Mouse (Mus musculus): ENCODE measurements around the gene Nucb1. TPM values are rescaled to one million over a fixed set of nuclear protein-coding genes. Genes with fewer than 3 reads are reported as not detected.
A peak's percentile ranks its signal among the peaks of the same experiment; 100 is the strongest.

Nucb1 gene
- total and polyA plus RNA-seq, 2 experiments: 68.1 to 307 TPM

DNA sequence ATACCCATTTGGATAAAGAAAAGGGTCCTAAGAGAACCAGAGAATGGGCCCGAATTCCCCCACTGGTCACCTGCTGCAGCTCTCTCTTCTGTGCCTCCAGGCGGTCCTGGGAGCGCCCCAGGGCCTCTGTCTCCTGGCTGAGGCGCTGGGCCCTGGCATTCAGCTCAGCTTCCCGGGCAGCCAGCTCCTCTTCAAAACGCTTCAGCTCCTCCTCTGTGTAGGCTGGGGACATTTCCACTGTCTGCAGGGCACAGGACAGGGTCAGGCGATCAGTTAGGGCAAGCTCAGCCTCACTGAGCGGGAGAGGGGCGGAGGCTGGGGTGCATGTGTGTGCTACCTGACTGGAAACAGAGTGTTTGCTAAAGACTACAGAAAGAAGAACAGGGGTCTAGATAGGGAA is 15.7 kb downstream of the Nucb1 start:
- WGBS: 67% methylated on average over 9 of the region's 9 CpGs
- H3K27me3 ChIP-seq (ENCODE audit: control insufficient read depth, insufficient read depth, low read length): no peaks in the 10 kb centered on the region
- no peak overlapping the region for H3K4me3 ChIP-seq (ENCODE audit: insufficient read depth, low read depth, low read length)
- H3K4me1 ChIP-seq (ENCODE audit: control insufficient read depth, insufficient read depth, low read length): peaks cover 24% of the 10 kb centered on the region
- 0 out of 2 replicates have a peak overlapping the region, but pooled peaks have one; percentile 4 for H3K27ac ChIP-seq (replicated peaks; ENCODE audit: insufficient read depth, low read depth, low read length)
- peaks cover 17% of the 10 kb centered on the region; the same call in 1 of the 2 replicates for H3K36me3 ChIP-seq (ENCODE audit: control insufficient read depth, insufficient read depth, low read length)
- TF ChIP-seq POLR2A (IDR thresholded peaks at IDR 0.05; ENCODE audit: extremely low read depth, insufficient read depth, low read length) (no peak), CTCF (IDR thresholded peaks at IDR 0.05; ENCODE audit: low read depth, low read length) (no peak)
- DNase-seq (ENCODE audit: extremely low read depth, low read depth, low spot score): peak; percentile 69
- H3K9ac ChIP-seq (ENCODE audit: low read depth, low read length): no peak overlapping the region
- no peaks in the 10 kb centered on the region for H3K79me2 ChIP-seq (ENCODE audit: control insufficient read depth, insufficient read depth, low read length)

DNA sequence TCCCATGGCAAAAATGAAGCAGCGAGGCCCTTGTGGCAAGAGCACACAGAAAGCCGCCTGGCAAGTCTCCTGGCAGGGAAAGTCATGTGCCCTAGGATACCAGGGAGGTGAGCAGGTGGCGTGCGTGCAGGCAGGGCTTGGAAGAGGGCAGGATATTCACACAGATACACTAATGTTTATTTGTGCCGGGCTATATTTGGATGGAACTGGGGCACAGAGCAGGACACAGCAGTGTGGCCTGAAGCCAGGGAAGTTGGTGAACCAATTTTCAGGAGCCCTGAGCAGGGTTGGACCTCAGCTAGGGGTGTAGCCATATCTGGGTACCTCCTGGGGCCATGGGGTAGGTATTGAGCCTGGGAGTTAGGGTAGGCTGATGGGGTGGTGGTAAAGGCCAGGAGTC is 17.3 kb downstream of the Nucb1 start:
- peak; percentile 97 for DNase-seq (ENCODE audit: extremely low read depth, low read depth, low spot score)
- H3K36me3 ChIP-seq (ENCODE audit: control insufficient read depth, insufficient read depth, low read length): peaks cover 9% of the 10 kb centered on the region; the same call in 1 of the 2 replicates

DNA sequence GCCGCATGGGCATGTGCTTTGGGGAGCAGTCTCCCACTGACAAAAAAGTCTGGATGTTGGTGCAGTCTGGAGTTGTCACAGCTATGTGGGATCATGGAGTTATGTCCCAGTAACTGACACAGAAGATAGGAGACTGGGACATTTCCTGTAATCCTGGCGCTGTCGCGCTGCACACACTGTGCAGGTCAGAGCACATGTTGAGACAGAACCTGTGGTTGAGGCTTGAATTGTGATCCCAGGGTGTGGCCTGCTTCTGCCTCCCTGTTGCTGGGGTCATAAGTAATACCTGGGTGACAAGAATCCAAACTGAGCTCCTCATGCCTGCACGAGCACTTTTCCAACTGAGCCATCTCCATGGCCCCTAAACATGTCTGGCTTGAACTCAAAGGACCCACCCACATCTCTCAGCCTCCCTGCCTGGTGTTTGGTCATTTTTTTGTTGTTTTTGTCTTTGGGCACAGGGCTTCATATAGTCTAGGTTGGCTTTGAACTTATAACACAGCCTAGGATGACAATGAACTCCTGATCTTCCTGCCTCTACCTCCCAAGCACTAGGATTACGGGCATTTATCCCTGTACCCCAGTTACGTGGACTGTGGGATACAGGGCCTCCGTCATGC is 17.9 kb downstream of the Nucb1 start:
- Histone ChIP-seq H3K4me1 (ENCODE audit: control insufficient read depth, insufficient read depth, low read length) (peaks cover 32% of the 10 kb centered on the region), H3K9ac (ENCODE audit: low read depth, low read length) (no peak overlapping the region), H3K27me3 (ENCODE audit: control insufficient read depth, insufficient read depth, low read length) (no peaks in the 10 kb centered on the region), H3K27ac (replicated peaks; ENCODE audit: insufficient read depth, low read depth, low read length) (peak overlapping the region; percentile 57), H3K79me2 (ENCODE audit: control insufficient read depth, insufficient read depth, low read length) (peaks cover 6% of the 10 kb centered on the region; the same call in 1 of the 2 replicates), H3K4me3 (ENCODE audit: insufficient read depth, low read depth, low read length) (no peak overlapping the region), H3K36me3 (ENCODE audit: control insufficient read depth, insufficient read depth, low read length) (peaks cover 9% of the 10 kb centered on the region; the same call in 1 of the 2 replicates)
- TF ChIP-seq CTCF (IDR thresholded peaks at IDR 0.05; ENCODE audit: low read depth, low read length) (no peak), POLR2A (IDR thresholded peaks at IDR 0.05; ENCODE audit: extremely low read depth, insufficient read depth, low read length) (no peak)
- WGBS: 72% methylated on average over 8 of the region's 8 CpGs
- no peak for DNase-seq (ENCODE audit: extremely low read depth, low read depth, low spot score)

More for the DNA sequence above, 17.3 kb downstream of the Nucb1 start:
- Histone ChIP-seq H3K79me2 (ENCODE audit: control insufficient read depth, insufficient read depth, low read length) (peaks cover 4% of the 10 kb centered on the region; the same call in 1 of the 2 replicates), H3K27ac (replicated peaks; ENCODE audit: insufficient read depth, low read depth, low read length) (peak overlapping the region; percentile 84), H3K4me3 (ENCODE audit: insufficient read depth, low read depth, low read length) (no peak overlapping the region), H3K27me3 (ENCODE audit: control insufficient read depth, insufficient read depth, low read length) (no peaks in the 10 kb centered on the region), H3K4me1 (ENCODE audit: control insufficient read depth, insufficient read depth, low read length) (peaks cover 30% of the 10 kb centered on the region), H3K9ac (ENCODE audit: low read depth, low read length) (no peak overlapping the region)
- TF ChIP-seq POLR2A (IDR thresholded peaks at IDR 0.05; ENCODE audit: extremely low read depth, insufficient read depth, low read length) (no peak), CTCF (IDR thresholded peaks at IDR 0.05; ENCODE audit: low read depth, low read length) (no peak)
- WGBS: 17% methylated on average over 5 of the region's 5 CpGs

DNA sequence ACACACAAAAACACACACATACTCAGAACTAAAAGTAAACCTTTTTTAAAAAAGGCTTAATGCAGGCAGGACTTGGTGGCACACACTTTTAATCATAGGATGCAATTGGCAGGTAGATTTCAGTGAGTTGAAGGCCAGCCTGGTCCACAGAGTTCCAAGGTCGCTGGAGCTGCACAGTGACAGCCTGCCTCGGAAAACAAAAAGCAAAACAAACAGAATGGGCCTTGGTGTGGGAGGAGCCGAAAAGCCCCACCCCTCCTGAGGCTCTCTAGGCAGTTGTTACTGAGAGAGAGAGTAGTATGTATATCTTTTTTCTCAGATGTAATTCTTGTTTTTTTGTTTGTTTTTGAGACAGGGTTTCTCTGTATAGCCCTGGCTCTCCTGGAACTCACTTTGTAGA is 18.9 kb downstream of the Nucb1 start:
- DNase-seq (ENCODE audit: extremely low read depth, low read depth, low spot score): peak; percentile 95
- H3K4me3 ChIP-seq (ENCODE audit: insufficient read depth, low read depth, low read length): no peak overlapping the region
- peaks cover 39% of the 10 kb centered on the region for H3K4me1 ChIP-seq (ENCODE audit: control insufficient read depth, insufficient read depth, low read length)
- no peaks in the 10 kb centered on the region for H3K27me3 ChIP-seq (ENCODE audit: control insufficient read depth, insufficient read depth, low read length)
- peak overlapping the region; percentile 91 for H3K27ac ChIP-seq (replicated peaks; ENCODE audit: insufficient read depth, low read depth, low read length)
- H3K36me3 ChIP-seq (ENCODE audit: control insufficient read depth, insufficient read depth, low read length): peaks cover 9% of the 10 kb centered on the region; the same call in 1 of the 2 replicates
- 4% methylated on average over 3 of the region's 3 CpGs for WGBS
- H3K79me2 ChIP-seq (ENCODE audit: control insufficient read depth, insufficient read depth, low read length): peaks cover 9% of the 10 kb centered on the region; the same call in 1 of the 2 replicates
- H3K9ac ChIP-seq (ENCODE audit: low read depth, low read length): peak overlapping the region; percentile 61; the same call in 1 of the 2 replicates
- TF ChIP-seq CTCF (IDR thresholded peaks at IDR 0.05; ENCODE audit: low read depth, low read length) (no peak), POLR2A (IDR thresholded peaks at IDR 0.05; ENCODE audit: extremely low read depth, insufficient read depth, low read length) (no peak)

DNA sequence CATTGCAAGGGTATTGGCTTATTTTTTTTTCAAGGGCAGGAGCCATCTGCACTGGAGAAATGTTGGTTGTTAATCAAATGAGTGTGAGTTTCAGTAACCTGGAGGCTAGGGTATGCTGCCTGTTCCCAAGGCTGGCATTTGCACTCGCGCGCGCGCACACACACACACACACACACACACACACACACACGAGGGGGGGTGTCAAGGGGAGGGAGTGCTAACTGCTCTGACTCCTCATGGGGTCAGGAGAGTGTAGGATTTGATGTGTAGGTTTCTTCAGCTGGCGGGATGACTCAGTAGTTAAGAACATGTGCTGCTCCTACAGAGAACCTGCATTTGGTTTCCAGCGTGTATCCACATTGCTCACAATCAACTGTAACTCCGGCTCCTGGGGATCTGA is 19.4 kb downstream of the Nucb1 start:
- no peak for DNase-seq (ENCODE audit: extremely low read depth, low read depth, low spot score)
- H3K79me2 ChIP-seq (ENCODE audit: control insufficient read depth, insufficient read depth, low read length): peaks cover 9% of the 10 kb centered on the region; the same call in 1 of the 2 replicates
- H3K9ac ChIP-seq (ENCODE audit: low read depth, low read length): peak overlapping the region; percentile 61
- H3K36me3 ChIP-seq (ENCODE audit: control insufficient read depth, insufficient read depth, low read length): peaks cover 13% of the 10 kb centered on the region; the same call in 1 of the 2 replicates
- no peak overlapping the region for H3K4me3 ChIP-seq (ENCODE audit: insufficient read depth, low read depth, low read length)
- peaks cover 41% of the 10 kb centered on the region for H3K4me1 ChIP-seq (ENCODE audit: control insufficient read depth, insufficient read depth, low read length)
- H3K27me3 ChIP-seq (ENCODE audit: control insufficient read depth, insufficient read depth, low read length): no peaks in the 10 kb centered on the region
- peak overlapping the region; percentile 91 for H3K27ac ChIP-seq (replicated peaks; ENCODE audit: insufficient read depth, low read depth, low read length)
- TF ChIP-seq CTCF (IDR thresholded peaks at IDR 0.05; ENCODE audit: low read depth, low read length) (no peak), POLR2A (IDR thresholded peaks at IDR 0.05; ENCODE audit: extremely low read depth, insufficient read depth, low read length) (no peak)
- WGBS: 27% methylated on average over 9 of the region's 9 CpGs

DNA sequence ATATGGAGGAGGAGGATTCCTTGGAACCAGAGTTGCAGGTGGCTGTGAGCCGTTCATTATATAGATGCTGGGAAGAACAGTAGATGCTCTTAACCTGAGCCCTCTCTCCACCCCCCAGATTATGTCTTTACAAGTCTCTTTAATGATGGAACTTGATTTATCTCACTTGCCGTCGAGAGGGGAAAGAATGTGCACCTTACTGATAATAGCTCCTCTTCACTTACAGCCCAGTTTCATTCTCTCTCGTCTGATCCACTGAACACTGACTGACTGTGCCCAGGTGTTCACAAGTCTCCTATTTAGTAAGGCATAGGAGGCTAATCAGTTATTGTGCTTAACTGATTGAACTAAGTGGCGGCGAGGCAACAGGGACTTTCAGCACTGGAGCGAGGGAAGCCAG is 20.6 kb downstream of the Nucb1 start:
- H3K4me1 ChIP-seq (ENCODE audit: control insufficient read depth, insufficient read depth, low read length): peaks cover 44% of the 10 kb centered on the region
- H3K27me3 ChIP-seq (ENCODE audit: control insufficient read depth, insufficient read depth, low read length): no peaks in the 10 kb centered on the region
- WGBS: 84% methylated on average over 7 of the region's 7 CpGs
- no peak overlapping the region for H3K9ac ChIP-seq (ENCODE audit: low read depth, low read length)
- TF ChIP-seq CTCF (IDR thresholded peaks at IDR 0.05; ENCODE audit: low read depth, low read length) (no peak), POLR2A (IDR thresholded peaks at IDR 0.05; ENCODE audit: extremely low read depth, insufficient read depth, low read length) (no peak)
- H3K79me2 ChIP-seq (ENCODE audit: control insufficient read depth, insufficient read depth, low read length): peaks cover 9% of the 10 kb centered on the region; the same call in 1 of the 2 replicates
- no peak overlapping the region for H3K4me3 ChIP-seq (ENCODE audit: insufficient read depth, low read depth, low read length)
- H3K27ac ChIP-seq (replicated peaks; ENCODE audit: insufficient read depth, low read depth, low read length): peak overlapping the region; percentile 91
- H3K36me3 ChIP-seq (ENCODE audit: control insufficient read depth, insufficient read depth, low read length): peaks cover 11% of the 10 kb centered on the region; the same call in 1 of the 2 replicates
- DNase-seq (ENCODE audit: extremely low read depth, low read depth, low spot score): no peak

Data from liver, adult 2 months (tissue).